17 mouse cellular contexts compared by ENCODE assay signal in genomic region chr17:51407046-51407445, GRCm38 (mm10).
DNase-seq lines count a peak whose midpoint lies in the region; ATAC-seq lines count a peak whose summit lies in the region.
"Had no signal": no experiment of that assay in that cellular context is flagged by ENCODE, and none has a peak within 500 bp of the region (broad histone marks: within the 10 kb centered on the region; RNA-seq: fewer than 3 reads in every experiment).

No protein-coding gene starts in this region.

- H3K9ac ChIP-seq in forebrain, embryonic 12.5 days = no peak overlapping the region
- no peak overlapping the region for H3K9ac ChIP-seq in forebrain, embryonic 13.5 days
- H3K9ac ChIP-seq: embryonic facial prominence, embryonic 13.5 days; heart, embryonic 15.5 days; lung, embryonic 14.5 days; midbrain, embryonic 12.5 days; neural tube, embryonic 13.5 days had no signal

- H3K4me3 ChIP-seq in forebrain, embryonic 12.5 days (replicated peaks) = no peak overlapping the region
- no peak overlapping the region for H3K4me3 ChIP-seq in forebrain, embryonic 13.5 days
- H3K4me3 ChIP-seq: embryonic facial prominence, embryonic 13.5 days; heart, embryonic 15.5 days; midbrain, embryonic 12.5 days; neural tube, embryonic 13.5 days had no signal

- H3K4me2 ChIP-seq in forebrain, embryonic 12.5 days = no peak overlapping the region
- H3K4me2 ChIP-seq in forebrain, embryonic 13.5 days = no peak overlapping the region
- H3K4me2 ChIP-seq: embryonic facial prominence, embryonic 13.5 days; heart, embryonic 15.5 days; lung, embryonic 14.5 days; midbrain, embryonic 12.5 days; neural tube, embryonic 13.5 days had no signal

- H3K4me1 ChIP-seq in forebrain, embryonic 12.5 days = no peaks in the 10 kb centered on the region
- H3K4me1 ChIP-seq in forebrain, embryonic 13.5 days = no peaks in the 10 kb centered on the region
- H3K4me1 ChIP-seq: embryonic facial prominence, embryonic 13.5 days; heart, embryonic 15.5 days; midbrain, embryonic 12.5 days; neural tube, embryonic 13.5 days had no signal

- H3K27me3 ChIP-seq in forebrain, embryonic 12.5 days = no peaks in the 10 kb centered on the region
- no peaks in the 10 kb centered on the region for H3K27me3 ChIP-seq in forebrain, embryonic 13.5 days
- H3K27me3 ChIP-seq: embryonic facial prominence, embryonic 13.5 days; heart, embryonic 15.5 days; midbrain, embryonic 12.5 days; neural tube, embryonic 13.5 days had no signal

- no peaks in the 10 kb centered on the region for H3K36me3 ChIP-seq in forebrain, embryonic 12.5 days (replicated peaks)
- H3K36me3 ChIP-seq in forebrain, embryonic 13.5 days (ENCODE audit: poor library complexity, severe bottlenecking) = no peaks in the 10 kb centered on the region
- H3K36me3 ChIP-seq: embryonic facial prominence, embryonic 13.5 days; heart, embryonic 15.5 days; midbrain, embryonic 12.5 days; neural tube, embryonic 13.5 days had no signal

- H3K27ac ChIP-seq in forebrain, embryonic 12.5 days = no peak overlapping the region
- H3K27ac ChIP-seq in forebrain, embryonic 13.5 days = no peak overlapping the region
- H3K27ac ChIP-seq: embryonic facial prominence, embryonic 13.5 days; heart, embryonic 15.5 days; kidney, postnatal 0 days; midbrain, embryonic 12.5 days; neural tube, embryonic 13.5 days had no signal

- 90% methylated on average over 4 of the region's 4 CpGs for WGBS in forebrain, embryonic 12.5 days
- WGBS in forebrain, embryonic 13.5 days = 91% methylated on average over 4 of the region's 4 CpGs

- H3K9me3 ChIP-seq in forebrain, embryonic 12.5 days = no peaks in the 10 kb centered on the region
- no peaks in the 10 kb centered on the region for H3K9me3 ChIP-seq in forebrain, embryonic 13.5 days (replicated peaks)
- H3K9me3 ChIP-seq: embryonic facial prominence, embryonic 13.5 days; heart, embryonic 15.5 days; midbrain, embryonic 12.5 days; neural tube, embryonic 13.5 days had no signal

- peak; percentile 95 for DNase-seq in 416B (ENCODE audit: low read depth)
- peak; percentile 45 to 46 for DNase-seq in B cell, adult 2 months
- DNase-seq in liver = peak; percentile 33
- DNase-seq in spleen, postnatal 36 days (ENCODE audit: low spot score in 2 of 2) = peak; percentile 56 to 60
- DNase-seq in cerebellum, adult 18-20 months = no peak
- DNase-seq: cerebellum, adult 9-10 months; lung, embryonic 14.5 days; right cerebral cortex, postnatal 14 days had no signal

- no peak for ATAC-seq in forebrain, embryonic 12.5 days (ENCODE audit: low FRiP score)
- ATAC-seq in forebrain, embryonic 13.5 days = no peak
- ATAC-seq: inflammation-experienced regulatory T-cells, adult 6 months; Patski had no signal

Comparison
In these comparisons a context has a peak if more than half of its experiments do, and no peak if none do; other contexts are left out.
1. DNase-seq: peak in 416B (single experiment), B cell, adult 2 months (2 of 2), liver (single experiment) and spleen, postnatal 36 days (2 of 2); none in cerebellum, adult 18-20 months (0 of 2).